Mouse (Mus musculus): ENCODE data around the gene Eml6. TPM values are rescaled to one million over a fixed set of nuclear protein-coding genes. Genes with fewer than 3 reads are reported as not detected.

Eml6 gene
- polyA plus RNA-seq, 1 experiment: not detected

DNA sequence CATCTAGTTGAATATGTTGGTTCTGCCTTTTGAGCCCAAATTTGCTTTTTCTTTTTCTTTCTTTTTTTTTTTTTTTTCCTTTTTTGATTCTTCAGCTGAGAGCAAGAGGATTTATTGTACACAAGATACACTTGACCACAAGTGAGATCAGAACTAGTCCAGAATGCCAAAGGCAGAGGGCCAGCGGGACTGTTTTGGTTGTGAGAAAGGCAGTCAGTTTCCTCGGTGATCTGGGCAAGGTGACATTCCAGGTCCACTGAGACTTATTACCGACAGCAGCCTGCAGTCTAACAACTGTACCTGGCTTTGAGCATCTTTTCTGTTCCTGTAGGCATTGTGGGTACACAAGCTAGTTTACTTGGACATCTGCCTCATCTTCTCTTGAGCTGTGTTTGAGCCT is 323.1 kb downstream of the Eml6 start:
- H3K36me3 ChIP-seq (ENCODE audit: control insufficient read depth): peaks cover 18% of the 10 kb centered on the region
- TF ChIP-seq GATA1 (IDR thresholded peaks at IDR 0.05; ENCODE audit: low read length) (no peak), TAL1 (IDR thresholded peaks at IDR 0.05; ENCODE audit: low read length) (no peak)

DNA sequence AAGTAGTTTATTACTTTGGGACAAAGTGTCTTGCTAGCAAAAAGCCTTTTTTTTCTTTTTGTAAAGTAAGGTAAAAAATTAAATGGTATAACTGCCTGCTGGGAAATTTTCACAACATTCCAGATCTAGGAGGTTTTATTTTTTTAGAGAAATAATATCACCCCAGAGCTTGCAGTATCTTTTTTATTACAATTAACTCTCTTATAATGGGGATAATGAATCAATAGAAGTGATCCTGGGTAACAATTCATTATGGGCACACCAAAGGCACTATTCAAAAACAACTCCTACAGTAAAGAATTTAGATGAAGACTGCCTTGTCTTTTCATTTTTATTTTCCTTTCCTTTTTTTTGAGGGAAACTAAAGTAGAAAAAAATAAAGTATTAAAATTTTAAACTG is 331.1 kb downstream of the Eml6 start:
- Histone ChIP-seq H3K9me3 (ENCODE audit: control insufficient read depth, low read length) (no peaks in the 10 kb centered on the region), H3K27me3 (ENCODE audit: control insufficient read depth) (no peaks in the 10 kb centered on the region), H3K4me1 (ENCODE audit: control insufficient read depth) (peaks cover 27% of the 10 kb centered on the region), H3K36me3 (ENCODE audit: control insufficient read depth) (peaks cover 8% of the 10 kb centered on the region), H3K4me3 (replicated peaks) (peak overlapping the region; percentile 95)
- TF ChIP-seq TAL1 (IDR thresholded peaks at IDR 0.05; ENCODE audit: low read length): no peak
- no peak for TF ChIP-seq GATA1 (IDR thresholded peaks at IDR 0.05; ENCODE audit: low read length)

More for the DNA sequence above, 323.1 kb downstream of the Eml6 start:
- no peaks in the 10 kb centered on the region for H3K9me3 ChIP-seq (ENCODE audit: control insufficient read depth, low read length)
- H3K27me3 ChIP-seq (ENCODE audit: control insufficient read depth): no peaks in the 10 kb centered on the region
- no peaks in the 10 kb centered on the region for H3K4me1 ChIP-seq (ENCODE audit: control insufficient read depth)
- no peak overlapping the region for H3K4me3 ChIP-seq (replicated peaks)

DNA sequence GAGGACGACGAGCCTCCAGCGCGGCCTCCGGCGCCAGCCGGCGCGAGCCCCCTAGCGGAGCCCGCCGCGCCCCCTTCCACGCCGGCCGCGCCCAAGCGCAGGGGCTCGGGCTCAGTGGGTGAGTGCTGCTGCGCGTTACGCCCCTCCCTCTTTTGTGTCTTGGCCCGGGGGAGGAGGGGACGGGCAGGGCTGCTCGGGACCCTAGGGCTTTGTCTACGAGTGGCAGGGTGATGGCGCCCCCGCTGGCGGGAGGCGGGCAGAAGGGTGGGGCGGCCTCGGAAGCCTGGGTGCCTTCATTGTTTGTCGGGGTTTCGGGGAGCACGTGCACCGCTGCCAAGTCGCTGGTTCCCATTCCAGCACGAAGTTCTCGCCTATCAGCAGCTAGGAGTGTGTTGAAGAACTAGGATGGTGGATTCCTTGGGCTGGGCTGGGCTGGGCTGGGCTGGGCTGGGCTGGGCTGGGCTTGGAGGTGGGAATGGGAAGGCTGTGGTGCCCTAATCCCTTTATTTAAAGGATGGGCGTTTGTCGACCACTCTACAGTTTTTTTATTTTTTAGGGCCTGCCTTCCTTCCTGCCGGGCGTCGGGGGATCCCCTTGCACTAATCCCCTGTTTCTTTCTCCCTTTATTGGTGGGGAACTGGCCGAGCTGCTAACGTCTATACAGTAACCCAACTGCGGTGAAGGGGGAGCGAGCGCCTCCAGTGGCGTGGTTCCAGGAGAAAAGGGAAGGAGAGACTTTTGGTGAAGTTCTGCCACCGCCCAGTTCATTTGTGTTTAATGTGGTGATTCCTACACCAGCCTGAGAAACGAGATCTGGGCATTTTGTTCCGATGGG is 332.0 kb downstream of the Eml6 start:
- peaks cover 8% of the 10 kb centered on the region for H3K36me3 ChIP-seq (ENCODE audit: control insufficient read depth)
- H3K9me3 ChIP-seq (ENCODE audit: control insufficient read depth, low read length): no peaks in the 10 kb centered on the region
- peak overlapping the region; percentile 95 for H3K4me3 ChIP-seq (replicated peaks)
- H3K27me3 ChIP-seq (ENCODE audit: control insufficient read depth): peaks cover 3% of the 10 kb centered on the region; the same call in 1 of the 2 replicates
- TF ChIP-seq GATA1 (IDR thresholded peaks at IDR 0.05; ENCODE audit: low read length) (no peak), TAL1 (IDR thresholded peaks at IDR 0.05; ENCODE audit: low read length) (no peak)
- H3K4me1 ChIP-seq (ENCODE audit: control insufficient read depth): peaks cover 27% of the 10 kb centered on the region

Other genes starting within 250 kb of the Eml6 start
- not detected in 2 replicates for gene 4931440F15Rik, start 200.4 kb downstream of the Eml6 start, polyA plus RNA-seq (2012)
- gene Sptbn1, start 242.1 kb upstream of the Eml6 start, polyA plus RNA-seq (2012): 0.02 and 0.03 TPM in 2 replicates